ENCODE assay signal across 8 mouse cellular contexts in the genomic region with DNA sequence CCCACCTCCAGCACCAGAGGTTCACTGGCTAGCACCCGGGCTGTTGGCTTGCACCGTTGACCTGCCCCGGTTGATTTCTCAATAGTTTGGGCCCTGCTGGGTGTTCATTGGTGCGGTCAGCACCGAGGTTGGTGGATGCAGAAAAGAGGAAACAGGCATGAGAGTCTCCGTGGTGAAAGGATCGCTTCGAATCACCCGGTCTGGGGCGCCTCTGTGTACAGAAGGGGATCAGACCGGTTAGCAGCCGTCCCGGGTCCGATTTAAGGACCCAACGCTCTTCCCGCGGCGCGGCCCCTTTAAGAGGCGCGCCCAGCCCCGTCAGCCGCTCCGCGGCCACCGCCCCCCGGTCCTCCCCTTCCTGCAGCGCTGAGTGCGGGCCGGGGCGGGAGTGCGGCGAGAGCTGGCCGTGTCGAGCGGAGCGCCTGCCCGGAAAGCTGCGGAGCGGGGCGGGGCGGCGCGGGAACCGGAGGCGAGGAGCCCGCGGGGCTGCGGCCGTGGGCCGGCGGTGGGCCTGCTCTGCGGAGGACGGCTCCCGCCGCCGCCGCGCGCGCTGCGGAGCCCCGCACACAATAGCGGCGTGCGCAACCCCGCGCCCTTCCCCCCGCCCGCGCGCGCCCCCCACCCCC. TPM values are rescaled to one million over a fixed set of nuclear protein-coding genes. Genes with fewer than 3 reads are reported as not detected.
DNase-seq lines count a peak whose midpoint lies in the region; ATAC-seq lines count a peak whose summit lies in the region.

A gene (plus strand): TSS at position 376 of the 626 bp plus-strand sequence.

- DNase-seq in T-cell, adult 2 months (ENCODE audit: low spot score) = peak; percentile 55
- DNase-seq in cerebellum, postnatal 25 days = peak; percentile 89 to 93
- peak; percentile 81 for DNase-seq in gastrocnemius, postnatal 14 days
- DNase-seq in left cerebral cortex, postnatal 4 days = peak; percentile 76
- DNase-seq in midbrain, embryonic 11.5 days (ENCODE audit: low spot score, missing footprints) = peak; percentile 95
- DNase-seq in right cerebral cortex, postnatal 4 days = peak; percentile 81
- peak; percentile 84 for DNase-seq in yolk sac, embryonic 10.5 days (ENCODE audit: low spot score)

- H3K27ac ChIP-seq in midbrain, embryonic 11.5 days (ENCODE audit: low read depth, low read length) = peak within 1 kb of the TSS; percentile 32; the same call in 1 of the 2 replicates

- peak; percentile 77 for ATAC-seq in inflammation-experienced regulatory T-cells, adult 6 months
- ATAC-seq in midbrain, embryonic 11.5 days (ENCODE audit: low FRiP score) = peak; percentile 85

- H3K36me3 ChIP-seq in midbrain, embryonic 11.5 days (ENCODE audit: control insufficient read depth, insufficient read depth, low read length) = no peaks in the 10 kb centered on the region

- under 1% methylated on average over 38 of the region's 73 CpGs for WGBS in midbrain, embryonic 11.5 days

- H3K4me2 ChIP-seq in midbrain, embryonic 11.5 days = peak within 1 kb of the TSS; percentile 81

- no peaks in the 10 kb centered on the region for H3K9me3 ChIP-seq in midbrain, embryonic 11.5 days (ENCODE audit: control insufficient read depth, low read length)

- peak within 1 kb of the TSS; percentile 83 for H3K9ac ChIP-seq in midbrain, embryonic 11.5 days (ENCODE audit: low read length)

- peaks cover 43% of the 10 kb centered on the region for H3K4me1 ChIP-seq in midbrain, embryonic 11.5 days (ENCODE audit: control insufficient read depth, insufficient read depth, low read length)

- H3K27me3 ChIP-seq in midbrain, embryonic 11.5 days (ENCODE audit: control insufficient read depth, insufficient read depth, low read length) = peaks cover 5% of the 10 kb centered on the region; the same call in 1 of the 2 replicates

- intact Hi-C loops in gastrocnemius, postnatal 14 days (cut with DNase I; ENCODE audit: low total_unique reads) = loop anchor here (2.0 to 5.0 kb wide), 2 partner anchors 47 to 90 kb away; no protein-coding TSS in a partner anchor
- intact Hi-C loops in left cerebral cortex, postnatal 4 days (cut with DNase I) = no loop called here

- H3K4me3 ChIP-seq in midbrain, embryonic 11.5 days (ENCODE audit: low read depth, low read length) = peak within 1 kb of the TSS; percentile 93

RNA-seq across cellular contexts. Expression of the gene that starts here (rescaled TPM):
- total RNA-seq in gastrocnemius, postnatal 14 days (2021) = 1 to 10 TPM; 4.7 to 5.3 TPM
- polyA plus RNA-seq in inflammation-experienced regulatory T-cells, adult 6 months (2017; shearing (Covaris generic)) = 1 to 10 TPM; 5.5 to 9.0 (median 6.4) TPM
- 10 to 100 TPM; 91.0 to 94.5 TPM for total RNA-seq in left cerebral cortex, postnatal 4 days (2021)
- 7.6 and 9.0 TPM in 2 replicates for polyA plus RNA-seq in midbrain, embryonic 11.5 days (2014; fragmentation: Nextera tagmentation; extraction: Ambion mirVana)

Comparison
In these comparisons a context has a peak if more than half of its experiments do, and no peak if none do; other contexts are left out.
1. Peak in every context shown above with its lines: DNase-seq, ATAC-seq, H3K4me3 ChIP-seq and H3K27ac ChIP-seq.
2. RNA of the gene that starts here (total RNA-seq): 91.0 to 94.5 TPM in left cerebral cortex, postnatal 4 days; 4.7 to 5.3 TPM in gastrocnemius, postnatal 14 days; every median in the first group is over 10 times any median in the second.